Mouse (Mus musculus): Measurements from ENCODE around the gene Oxct1. TPM values are rescaled to one million over a fixed set of nuclear protein-coding genes. Genes with fewer than 3 reads are reported as not detected.

Gene Oxct1
- polyA plus RNA-seq, 1 experiment: 173 TPM

DNA sequence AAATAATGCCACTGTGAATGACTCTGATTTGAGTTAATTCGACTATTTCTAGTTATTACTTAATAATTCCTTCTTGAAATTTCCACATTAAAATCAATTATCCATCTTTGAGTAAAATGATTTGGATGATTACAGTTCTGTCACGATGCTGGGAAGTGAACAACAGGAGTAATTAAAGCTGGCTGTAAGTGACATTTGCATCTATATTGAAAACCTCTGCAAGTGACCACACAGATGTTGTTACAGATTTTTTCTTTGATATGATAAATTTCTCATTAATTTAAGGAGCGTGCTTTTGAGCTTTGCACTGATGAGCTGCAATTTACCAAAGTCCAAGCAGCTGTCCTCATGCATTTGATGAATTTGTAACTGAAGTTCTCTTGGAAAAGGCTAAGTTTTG lies 64.4 kb downstream of the Oxct1 start:
- no peaks in the 10 kb centered on the region for H3K27me3 ChIP-seq (ENCODE audit: control insufficient read depth, insufficient read depth, low read length)
- H3K4me3 ChIP-seq (replicated peaks; ENCODE audit: insufficient read depth, low read depth, low read length): no peak overlapping the region
- WGBS: 84% methylated on average over 3 of the region's 3 CpGs
- no peak for TF ChIP-seq CTCF (IDR thresholded peaks at IDR 0.05; ENCODE audit: borderline replicate concordance, insufficient read depth, low read depth, low read length)
- no peak for TF ChIP-seq POLR2A (IDR thresholded peaks at IDR 0.05; ENCODE audit: borderline replicate concordance, insufficient read depth, low read length)
- H3K4me1 ChIP-seq (ENCODE audit: control insufficient read depth, insufficient read depth, low read length): peaks cover 3% of the 10 kb centered on the region; the same call in 1 of the 2 replicates
- no peak for DNase-seq
- H3K27ac ChIP-seq (ENCODE audit: insufficient read depth, low read length): no peak overlapping the region

GRCm38 (mm10) chr15:4092586-4092985 lies 66.4 kb downstream of the Oxct1 start:
- Histone ChIP-seq H3K4me1 (ENCODE audit: control insufficient read depth, insufficient read depth, low read length) (0 out of 2 replicates have a peak, but pooled peaks cover under 1% of the 10 kb centered on the region), H3K27me3 (ENCODE audit: control insufficient read depth, insufficient read depth, low read length) (no peaks in the 10 kb centered on the region), H3K27ac (ENCODE audit: insufficient read depth, low read length) (no peak overlapping the region), H3K4me3 (replicated peaks; ENCODE audit: insufficient read depth, low read depth, low read length) (no peak overlapping the region)
- 100% methylated on average over 2 of the region's 2 CpGs for WGBS
- DNase-seq: no peak
- TF ChIP-seq POLR2A (IDR thresholded peaks at IDR 0.05; ENCODE audit: borderline replicate concordance, insufficient read depth, low read length) (no peak), CTCF (IDR thresholded peaks at IDR 0.05; ENCODE audit: borderline replicate concordance, insufficient read depth, low read depth, low read length) (no peak)

DNA sequence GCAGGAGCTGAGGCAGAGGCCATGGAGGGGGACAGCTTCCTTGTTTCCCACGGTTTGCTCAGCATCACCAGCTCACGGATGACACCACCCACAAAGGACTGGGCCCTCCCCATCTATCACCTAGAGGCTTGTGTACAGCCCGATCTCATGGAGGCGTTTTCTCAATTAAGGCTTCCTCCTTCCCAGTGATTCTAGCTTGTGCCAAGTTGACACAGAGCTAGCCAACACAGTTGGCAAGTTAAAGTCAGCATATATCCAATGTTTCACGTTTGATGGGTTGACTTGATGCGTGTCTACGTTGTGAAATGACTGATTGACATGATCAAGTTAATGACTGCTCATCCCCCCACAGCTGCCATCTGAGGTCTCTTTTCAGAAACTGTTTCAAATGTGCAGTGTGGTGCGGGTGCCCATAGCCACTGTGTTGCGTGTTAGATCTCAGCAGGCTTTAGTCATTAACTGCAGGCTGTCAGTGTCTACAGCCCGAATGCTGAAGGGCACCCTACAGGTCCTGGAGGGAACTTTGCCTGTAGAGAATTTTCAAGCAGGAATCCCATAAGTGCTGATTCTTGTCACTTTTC lies 74.2 kb downstream of the Oxct1 start:
- H3K27ac ChIP-seq (ENCODE audit: insufficient read depth, low read length): no peak overlapping the region
- H3K4me1 ChIP-seq (ENCODE audit: control insufficient read depth, insufficient read depth, low read length): peaks cover 3% of the 10 kb centered on the region; the same call in 1 of the 2 replicates
- H3K27me3 ChIP-seq (ENCODE audit: control insufficient read depth, insufficient read depth, low read length): no peaks in the 10 kb centered on the region

DNA sequence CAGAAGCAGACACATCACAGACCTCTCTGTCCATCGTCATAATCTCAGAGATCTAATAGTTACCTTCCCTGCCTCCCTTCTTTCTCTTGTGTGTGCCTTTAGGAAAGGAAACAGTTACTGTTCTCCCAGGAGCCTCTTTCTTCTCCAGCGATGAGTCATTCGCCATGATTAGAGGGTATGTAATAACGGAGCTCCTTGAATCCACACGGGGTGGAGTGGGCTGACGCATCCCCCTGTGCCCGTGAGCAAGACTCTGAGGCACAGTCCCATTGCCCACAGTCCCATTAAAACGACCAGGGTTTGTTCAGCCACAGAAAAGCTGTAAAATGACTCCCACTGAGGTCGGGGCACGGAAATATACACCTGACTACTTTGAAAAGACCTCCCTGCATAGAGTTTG lies 74.8 kb downstream of the Oxct1 start:
- TF ChIP-seq POLR2A (IDR thresholded peaks at IDR 0.05; ENCODE audit: borderline replicate concordance, insufficient read depth, low read length) (no peak), CTCF (IDR thresholded peaks at IDR 0.05; ENCODE audit: borderline replicate concordance, insufficient read depth, low read depth, low read length) (no peak)
- 88% methylated on average over 10 of the region's 10 CpGs for WGBS
- H3K4me3 ChIP-seq (replicated peaks; ENCODE audit: insufficient read depth, low read depth, low read length): no peak overlapping the region
- H3K27ac ChIP-seq (ENCODE audit: insufficient read depth, low read length): no peak overlapping the region
- H3K4me1 ChIP-seq (ENCODE audit: control insufficient read depth, insufficient read depth, low read length): peaks cover 3% of the 10 kb centered on the region; the same call in 1 of the 2 replicates
- DNase-seq: no peak
- H3K27me3 ChIP-seq (ENCODE audit: control insufficient read depth, insufficient read depth, low read length): no peaks in the 10 kb centered on the region

More for the DNA sequence above, 74.2 kb downstream of the Oxct1 start:
- TF ChIP-seq POLR2A (IDR thresholded peaks at IDR 0.05; ENCODE audit: borderline replicate concordance, insufficient read depth, low read length): no peak
- TF ChIP-seq CTCF (IDR thresholded peaks at IDR 0.05; ENCODE audit: borderline replicate concordance, insufficient read depth, low read depth, low read length): no peak
- DNase-seq: no peak
- H3K4me3 ChIP-seq (replicated peaks; ENCODE audit: insufficient read depth, low read depth, low read length): no peak overlapping the region
- 29% methylated on average over 10 of the region's 10 CpGs for WGBS

DNA sequence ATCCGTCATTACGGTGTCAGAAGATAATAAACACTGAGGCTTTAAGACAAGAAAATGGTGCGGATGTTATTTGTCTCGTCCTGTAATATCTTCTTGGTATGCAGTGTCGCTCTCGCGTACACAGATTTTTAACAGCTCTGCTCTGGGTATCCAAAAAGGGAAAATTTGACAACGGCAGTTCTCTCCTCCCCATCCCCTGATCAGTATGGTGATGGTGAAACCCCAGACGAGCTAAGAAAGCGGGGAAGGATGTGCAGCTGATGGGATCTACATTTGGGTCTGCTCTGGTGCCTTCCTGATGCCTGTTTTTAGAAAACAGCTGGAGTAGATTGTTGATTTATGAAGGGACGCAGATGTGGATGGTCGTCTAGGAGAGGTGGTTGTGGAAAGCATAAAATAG lies 78.1 kb downstream of the Oxct1 start:
- TF ChIP-seq CTCF (IDR thresholded peaks at IDR 0.05; ENCODE audit: borderline replicate concordance, insufficient read depth, low read depth, low read length): no peak
- DNase-seq: no peak
- H3K4me1 ChIP-seq (ENCODE audit: control insufficient read depth, insufficient read depth, low read length): peaks cover 3% of the 10 kb centered on the region; the same call in 1 of the 2 replicates
- WGBS: 93% methylated on average over 12 of the region's 12 CpGs
- no peak overlapping the region for H3K27ac ChIP-seq (ENCODE audit: insufficient read depth, low read length)
- no peak overlapping the region for H3K4me3 ChIP-seq (replicated peaks; ENCODE audit: insufficient read depth, low read depth, low read length)
- H3K27me3 ChIP-seq (ENCODE audit: control insufficient read depth, insufficient read depth, low read length): no peaks in the 10 kb centered on the region

- Histone ChIP-seq H3K4me1 (ENCODE audit: control insufficient read depth, insufficient read depth, low read length) (no peaks in the 10 kb centered on the region; the same call in 1 of the 2 replicates), H3K4me3 (replicated peaks; ENCODE audit: insufficient read depth, low read depth, low read length) (no peak overlapping the region), H3K27me3 (ENCODE audit: control insufficient read depth, insufficient read depth, low read length) (no peaks in the 10 kb centered on the region), H3K27ac (ENCODE audit: insufficient read depth, low read length) (no peak overlapping the region)
- 81% methylated on average over 4 of the region's 4 CpGs for WGBS
- TF ChIP-seq POLR2A (IDR thresholded peaks at IDR 0.05; ENCODE audit: borderline replicate concordance, insufficient read depth, low read length) (no peak), CTCF (IDR thresholded peaks at IDR 0.05; ENCODE audit: borderline replicate concordance, insufficient read depth, low read depth, low read length) (no peak)
- DNase-seq: no peak
These were observed 79.3 kb downstream of the Oxct1 start for GRCm38 (mm10) chr15:4105498-4105897.

- DNase-seq: no peak
- Histone ChIP-seq H3K4me1 (ENCODE audit: control insufficient read depth, insufficient read depth, low read length) (no peaks in the 10 kb centered on the region), H3K27ac (ENCODE audit: insufficient read depth, low read length) (no peak overlapping the region), H3K27me3 (ENCODE audit: control insufficient read depth, insufficient read depth, low read length) (no peaks in the 10 kb centered on the region), H3K4me3 (replicated peaks; ENCODE audit: insufficient read depth, low read depth, low read length) (no peak overlapping the region)
- 94% methylated on average over 6 of the region's 6 CpGs for WGBS
- no peak for TF ChIP-seq POLR2A (IDR thresholded peaks at IDR 0.05; ENCODE audit: borderline replicate concordance, insufficient read depth, low read length)
- no peak for TF ChIP-seq CTCF (IDR thresholded peaks at IDR 0.05; ENCODE audit: borderline replicate concordance, insufficient read depth, low read depth, low read length)
These were observed 93.8 kb downstream of the Oxct1 start for GRCm38 (mm10) chr15:4119962-4120361.

GRCm38 (mm10) chr15:4124648-4125047 lies 98.5 kb downstream of the Oxct1 start:
- no peaks in the 10 kb centered on the region for H3K27me3 ChIP-seq (ENCODE audit: control insufficient read depth, insufficient read depth, low read length)
- H3K4me3 ChIP-seq (replicated peaks; ENCODE audit: insufficient read depth, low read depth, low read length): no peak overlapping the region
- no peak for DNase-seq
- H3K4me1 ChIP-seq (ENCODE audit: control insufficient read depth, insufficient read depth, low read length): no peaks in the 10 kb centered on the region
- 81% methylated on average over 3 of the region's 3 CpGs for WGBS
- no peak overlapping the region for H3K27ac ChIP-seq (ENCODE audit: insufficient read depth, low read length)
- no peak for TF ChIP-seq POLR2A (IDR thresholded peaks at IDR 0.05; ENCODE audit: borderline replicate concordance, insufficient read depth, low read length)
- TF ChIP-seq CTCF (IDR thresholded peaks at IDR 0.05; ENCODE audit: borderline replicate concordance, insufficient read depth, low read depth, low read length): no peak

All from cerebellum, adult 2 months (tissue).